ENCODE assay signal across 25 mouse cellular contexts in the genomic region with DNA sequence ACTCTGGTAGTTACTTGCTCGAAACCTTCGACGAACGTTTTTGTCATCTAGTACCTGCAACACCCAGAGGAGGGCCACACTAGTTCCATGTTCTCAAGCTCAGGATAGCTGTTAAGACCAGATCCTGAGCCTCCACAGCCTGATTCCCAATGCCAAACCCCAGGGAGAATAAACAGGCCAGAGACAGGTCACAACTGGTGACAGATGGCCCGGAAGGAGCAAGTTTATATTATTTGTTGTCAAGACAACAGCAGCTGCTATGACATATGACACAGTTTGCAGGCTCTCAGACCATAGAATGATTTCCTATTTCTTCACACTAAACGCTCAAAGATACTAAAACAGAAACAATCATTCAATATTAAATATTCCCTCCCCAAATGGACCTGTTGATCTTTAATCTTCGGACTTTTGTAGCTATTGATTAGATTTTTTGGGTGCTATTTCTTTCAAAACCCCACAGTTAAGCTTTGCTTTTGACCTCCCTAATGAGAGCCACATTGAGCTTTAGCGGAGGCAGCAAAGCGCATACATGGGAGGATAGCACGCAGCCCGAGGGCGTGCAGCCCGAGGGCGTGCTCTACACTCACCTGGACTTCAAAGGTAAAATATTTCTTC. TPM values are rescaled to one million over a fixed set of nuclear protein-coding genes. Genes with fewer than 3 reads are reported as not detected.
A peak's percentile ranks its signal among the peaks of the same experiment; 100 is the strongest.
DNase-seq lines count a peak whose midpoint lies in the region; ATAC-seq and TF ChIP-seq lines count a peak whose summit lies in the region.
"Had no signal": no experiment of that assay in that cellular context is flagged by ENCODE, and none has a peak within 500 bp of the region (broad histone marks: within the 10 kb centered on the region; RNA-seq: fewer than 3 reads in every experiment).

No protein-coding gene starts in this region.

- no peak overlapping the region for H3K27ac ChIP-seq in lung, embryonic 14.5 days (ENCODE audit: low read depth)
- H3K27ac ChIP-seq: embryonic facial prominence, embryonic 15.5 days; forebrain, embryonic 10.5 days; gastrocnemius, adult 2 months; heart, embryonic 10.5 days; hindbrain, embryonic 10.5 days; hindbrain, embryonic 14.5 days had no signal

- no peak overlapping the region for H3ac ChIP-seq in myocyte (ENCODE audit: control insufficient read depth, insufficient read length)

- no peaks in the 10 kb centered on the region for H3K9me3 ChIP-seq in lung, embryonic 14.5 days (ENCODE audit: low read depth, low read length)
- H3K9me3 ChIP-seq: embryonic facial prominence, embryonic 15.5 days; forebrain, embryonic 10.5 days; heart, embryonic 10.5 days; hindbrain, embryonic 10.5 days had no signal

- DNase-seq in heart, postnatal 4 days = peak; percentile 29
- no peak for DNase-seq in heart, postnatal 14 days
- peak; percentile 23 for DNase-seq in lung, embryonic 14.5 days
- no peak for DNase-seq in lung, postnatal 25 days (ENCODE audit: low spot score)
- peak; percentile 64 for DNase-seq in MN1 (ENCODE audit: low spot score)
- no peak for DNase-seq in right cerebral cortex, adult 2 months (ENCODE audit: low spot score in 2 of 2)
- DNase-seq: adrenal gland, adult 8-10 months; adrenal gland, postnatal 36 days; cerebellum, adult 11 months; cerebellum, adult 8-10 months; cerebellum, postnatal 14 days; embryo, embryonic 11 days; gastrocnemius, adult 2 months; gastrocnemius, postnatal 25 days; heart, postnatal 10 days had no signal

- H3K36me3 ChIP-seq in lung, embryonic 14.5 days (ENCODE audit: insufficient read depth) = peaks cover 43% of the 10 kb centered on the region
- peaks cover 33% of the 10 kb centered on the region for H3K36me3 ChIP-seq in myocyte (ENCODE audit: control insufficient read depth, insufficient read depth)

- no peak for TF ChIP-seq CTCF in lung, embryonic 14.5 days (IDR thresholded peaks at IDR 0.05; ENCODE audit: low read depth)

- no peak overlapping the region for H3K4me2 ChIP-seq in lung, embryonic 14.5 days
- no peak overlapping the region for H3K4me2 ChIP-seq in myocyte (ENCODE audit: low read depth)
- H3K4me2 ChIP-seq: embryonic facial prominence, embryonic 15.5 days; hindbrain, embryonic 14.5 days had no signal

- WGBS in lung, embryonic 14.5 days = 90% methylated on average over 14 of the region's 14 CpGs

- intact Hi-C loops in heart, postnatal 14 days (cut with DNase I) = no loop called here

- H3K79me2 ChIP-seq in myocyte (ENCODE audit: control insufficient read depth, insufficient read depth) = peaks cover 27% of the 10 kb centered on the region

- H3K9ac ChIP-seq in lung, embryonic 14.5 days = no peak overlapping the region
- H3K9ac ChIP-seq: embryonic facial prominence, embryonic 15.5 days; hindbrain, embryonic 14.5 days had no signal

- ATAC-seq in lung, embryonic 14.5 days (ENCODE audit: insufficient read depth) = no peak
- ATAC-seq: activated CD4-positive, CD25-positive, alpha-beta regulatory T cell, adult 4 months; forebrain, embryonic 14.5 days; Patski had no signal

- no peak for TF ChIP-seq POLR2A in myocyte (IDR thresholded peaks at IDR 0.05; ENCODE audit: insufficient read length, low read depth)

- peaks cover 11% of the 10 kb centered on the region for H3K4me1 ChIP-seq in lung, embryonic 14.5 days (ENCODE audit: insufficient read depth)

- H3K27me3 ChIP-seq in lung, embryonic 14.5 days (ENCODE audit: insufficient read depth, low read length) = no peaks in the 10 kb centered on the region
- H3K27me3 ChIP-seq in myocyte (ENCODE audit: control insufficient read depth, insufficient read depth, insufficient read length) = no peaks in the 10 kb centered on the region
- H3K27me3 ChIP-seq: embryonic facial prominence, embryonic 15.5 days; Patski had no signal

- no peak overlapping the region for H3K4me3 ChIP-seq in lung, embryonic 14.5 days (ENCODE audit: low read depth, low read length)
- H3K4me3 ChIP-seq in myocyte = no peak overlapping the region
- H3K4me3 ChIP-seq: embryonic facial prominence, embryonic 15.5 days; erythroblast, embryonic 14.5 days; forebrain, embryonic 10.5 days; gastrocnemius, adult 2 months; heart, embryonic 10.5 days; hindbrain, embryonic 10.5 days had no signal

TF ChIP-seq in myocyte, 11 proteins besides CTCF, POLR2A, EP300 and RAD21:
- TF ChIP-seq TCF12 (IDR thresholded peaks at IDR 0.05; ENCODE audit: insufficient read depth, poor library complexity, severe bottlenecking) = peak; percentile 7
- peak in 1 of 3 experiments; percentile 36 for TF ChIP-seq MYOD1 (IDR thresholded peaks at IDR 0.05; ENCODE audit: control insufficient read depth in 1 of 3, insufficient read length in 2 of 3, low read depth in 2 of 3)
- no peak for TF ChIP-seq E2F4 (IDR thresholded peaks at IDR 0.05; ENCODE audit: insufficient read depth)
- no peak for TF ChIP-seq MYOG (IDR thresholded peaks at IDR 0.05; ENCODE audit: control insufficient read depth in 1 of 3, insufficient read depth in 1 of 3, insufficient read length in 2 of 3, low read depth in 2 of 3)

RNA-seq across cellular contexts. Expression of a gene that starts 12.4 kb away (rescaled TPM):
- 10 to 100 TPM; 66.9 to 72.9 TPM for total RNA-seq in heart, postnatal 4 days (2021)
- 10 to 100 TPM; 32.9 to 38.7 TPM for total RNA-seq in heart, postnatal 14 days (2021)
- 162 and 169 TPM in 2 replicates for polyA plus RNA-seq in lung, embryonic 14.5 days (2014; fragmentation: Nextera tagmentation; extraction: Ambion mirVana)
- polyA plus RNA-seq in myocyte (2012; fragmentation: generic; extraction: Trizol) = 39.9 TPM

Comparison
In these comparisons a context has a peak if more than half of its experiments do, and no peak if none do; other contexts are left out.
1. DNase-seq: peak in heart, postnatal 4 days (single experiment), lung, embryonic 14.5 days (single experiment) and MN1 (single experiment); none in heart, postnatal 14 days (0 of 2), lung, postnatal 25 days (single experiment) and right cerebral cortex, adult 2 months (0 of 2).